Mouse (Mus musculus) layer of hippocampus, postnatal 14 days (tissue): ENCODE data around the gene Nrip2. TPM values are rescaled to one million over a fixed set of nuclear protein-coding genes. Genes with fewer than 3 reads are reported as not detected.
"Not testable (repeated sequence)": the region's sequence is repeated elsewhere in the genome, so short reads cannot be mapped to it uniquely, and the experiment has no call there.

Source experiments
- DNase-seq, 2 experiments: peaks; one replicate each; pipeline ENCODE4 v3.0.0; 2021 to 2022; ENCODE audit warnings: low spot score in 2 of 2, mixed read lengths in 1 of 2
- long read RNA-seq, 2 experiments: library from polyadenylated mRNA; stranded (forward); transcript quantifications; one replicate each; pipeline ENCODE4 v2.0.0; 2021
- total RNA-seq, 2 experiments: library from RNA; stranded (reverse); gene quantifications; 2 replicates each; pipeline ENCODE4 v1.2.3; 2021

Nrip2 gene
- 10 to 100 TPM in 1 of 2 experiments, 1 to 10 TPM in 1; 8.4 to 10.7 TPM for total RNA-seq
- long read RNA-seq, experiment 1, partial matches to known transcripts: 1 of 10 reads
- long read RNA-seq, experiment 1, other reads (novel, unspliced or antisense): 6 of 10 reads
- long read RNA-seq, experiment 2, transcript Nrip2-201 (6 exons, 1,893 nt): major isoform, 5 of 9 reads
- long read RNA-seq, experiment 2, partial matches to known transcripts: 1 of 9 reads
- long read RNA-seq, experiment 2, other reads (novel, unspliced or antisense): 3 of 9 reads

DNA sequence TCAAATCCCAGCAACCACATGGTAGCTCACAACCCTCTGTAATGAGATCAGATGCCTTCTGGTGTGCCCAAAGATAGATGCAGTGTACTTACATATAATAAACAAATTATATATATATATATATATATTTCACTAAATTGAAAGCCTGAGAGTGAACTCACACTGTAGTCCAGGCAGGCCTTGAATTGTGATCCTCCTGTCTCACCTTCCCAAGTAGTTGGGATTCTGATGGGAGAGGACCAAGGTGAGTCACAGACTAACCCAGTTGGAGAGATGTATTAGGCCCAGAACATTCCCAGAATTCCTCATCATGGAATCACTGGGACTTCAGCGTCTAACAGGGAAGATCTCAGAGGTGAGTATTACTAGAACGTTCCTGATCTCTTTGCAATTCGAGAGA, at the start of gene Nrip2:
Gene Nrip2, plus strand, starts transcription at position 301 of the 400 bp plus-strand sequence.
- DNase-seq: no peak

DNA sequence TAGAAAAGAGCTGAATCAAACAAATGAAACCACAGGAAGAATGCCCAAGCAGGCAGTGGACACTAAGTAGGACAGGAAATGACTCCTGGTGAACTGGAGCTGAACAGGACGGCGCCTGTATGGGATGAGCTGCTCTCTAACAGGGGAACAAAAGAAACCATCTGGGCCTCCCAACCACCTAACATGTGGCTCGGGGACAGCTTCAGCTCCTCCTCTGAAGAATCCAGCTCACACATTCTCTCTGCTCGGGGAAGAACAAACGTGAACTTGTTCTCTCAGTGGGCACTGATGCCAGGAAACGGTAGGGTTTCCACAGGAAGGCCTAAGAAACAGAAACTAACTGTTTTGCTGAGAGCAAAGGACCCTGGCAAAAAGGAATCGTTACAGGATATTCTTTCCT, 49.4 kb upstream of the Nrip2 start:
- DNase-seq: peak; percentile 42 to 67

DNA sequence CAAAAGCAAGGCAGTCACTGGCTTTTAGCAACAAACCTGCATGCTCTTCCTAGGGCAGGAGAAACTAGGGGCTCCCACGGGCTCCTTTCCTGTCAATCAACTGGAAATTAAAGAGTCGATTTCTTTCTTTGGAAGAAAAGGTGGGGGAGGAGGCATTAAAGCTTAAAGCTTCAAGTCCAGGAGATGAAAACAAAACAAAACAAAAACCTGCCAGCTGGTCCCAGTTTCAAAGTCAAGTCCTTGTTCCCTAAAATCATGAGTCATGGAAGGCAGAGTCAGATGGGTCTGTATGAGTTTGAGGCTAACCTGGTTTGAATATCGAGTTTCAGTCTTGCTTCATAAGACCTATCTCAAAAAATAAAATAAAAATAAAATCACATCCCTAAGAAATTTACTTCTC, 45.0 kb upstream of the Nrip2 start:
- no peak for DNase-seq

DNA sequence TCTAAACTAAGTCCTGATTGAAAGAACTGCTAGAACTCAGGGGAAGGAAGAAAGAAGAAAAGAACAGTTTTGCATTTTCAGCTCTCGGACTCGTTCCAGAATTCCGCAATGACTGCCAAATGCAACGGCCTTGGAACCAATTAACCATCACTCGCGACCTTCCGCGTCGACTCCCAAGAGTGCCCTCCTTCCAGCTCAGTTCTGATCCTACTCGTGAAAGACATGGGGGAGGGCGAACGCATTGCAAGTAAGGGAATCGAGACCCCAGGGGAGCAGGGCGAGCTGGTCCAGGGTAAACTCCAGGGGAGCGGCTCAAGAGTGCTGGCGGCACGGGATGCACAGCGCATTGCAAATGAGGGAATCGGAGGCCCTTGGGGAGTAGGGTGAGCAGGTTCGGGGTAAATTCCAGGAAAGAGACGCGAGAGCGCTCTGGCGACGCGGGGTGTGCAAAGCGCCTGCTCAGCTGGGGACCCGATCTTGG, 43.9 kb upstream of the Nrip2 start:
- DNase-seq: peak; percentile 63 to 72

DNA sequence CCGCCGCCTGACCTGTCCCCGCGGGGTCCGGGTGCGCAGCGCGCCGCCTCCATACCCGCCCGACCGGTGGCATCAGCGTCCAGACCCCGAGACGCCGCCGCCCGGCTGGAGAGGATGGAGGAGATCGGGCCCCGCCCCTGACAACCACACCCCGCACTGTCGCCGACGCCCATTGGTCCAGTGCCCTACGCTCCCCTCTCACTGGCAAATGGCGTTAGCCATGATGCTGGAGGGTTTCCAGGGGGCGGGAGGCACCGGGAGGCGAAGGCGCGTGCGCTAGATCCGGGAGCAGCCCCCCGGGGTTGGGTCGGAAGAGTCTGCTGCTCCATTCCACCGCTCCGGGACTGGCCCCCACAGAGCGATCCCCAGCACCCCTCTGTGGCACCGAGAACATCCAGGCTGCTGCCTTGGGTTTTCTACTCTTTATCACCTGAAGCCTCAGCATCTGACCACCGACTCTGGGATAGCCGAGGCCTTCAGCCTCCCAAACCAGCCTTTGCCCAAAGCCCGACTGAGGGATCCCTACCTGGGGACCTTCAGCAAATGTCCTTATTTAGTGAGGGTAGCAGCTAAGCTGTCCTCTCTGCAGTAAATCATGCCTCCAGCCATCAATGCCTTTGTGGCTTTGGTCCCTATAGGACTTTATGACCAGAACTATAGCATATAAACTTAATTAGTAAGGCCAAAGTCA, 43.2 kb upstream of the Nrip2 start, which contains the start of gene Tulp3:
Gene Tulp3, minus strand, starts transcription at position 126 of the 691 bp plus-strand sequence.
- peak; percentile 96 to 98 for DNase-seq

DNA sequence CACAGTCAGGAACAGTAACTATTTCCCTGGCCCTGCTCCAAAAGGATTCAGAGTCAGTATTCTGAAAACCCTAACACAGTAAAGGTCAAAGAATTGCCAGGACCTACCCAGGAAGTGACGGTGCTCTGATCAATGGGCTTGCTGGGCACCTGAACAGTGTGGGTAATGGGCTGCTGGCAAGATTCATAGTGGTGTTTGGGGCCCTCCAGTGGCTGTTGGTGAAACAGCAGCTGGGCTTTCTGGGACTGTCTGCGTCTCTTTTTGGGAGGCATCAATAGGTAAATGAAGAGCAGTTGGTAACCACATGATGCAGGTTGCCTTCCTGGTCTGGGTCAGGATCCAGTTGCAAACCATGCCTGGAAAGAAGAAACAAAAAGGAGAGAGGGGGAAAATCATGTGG, 40.1 kb upstream of the Nrip2 start:
- peak; percentile 74 to 78 for DNase-seq

DNA sequence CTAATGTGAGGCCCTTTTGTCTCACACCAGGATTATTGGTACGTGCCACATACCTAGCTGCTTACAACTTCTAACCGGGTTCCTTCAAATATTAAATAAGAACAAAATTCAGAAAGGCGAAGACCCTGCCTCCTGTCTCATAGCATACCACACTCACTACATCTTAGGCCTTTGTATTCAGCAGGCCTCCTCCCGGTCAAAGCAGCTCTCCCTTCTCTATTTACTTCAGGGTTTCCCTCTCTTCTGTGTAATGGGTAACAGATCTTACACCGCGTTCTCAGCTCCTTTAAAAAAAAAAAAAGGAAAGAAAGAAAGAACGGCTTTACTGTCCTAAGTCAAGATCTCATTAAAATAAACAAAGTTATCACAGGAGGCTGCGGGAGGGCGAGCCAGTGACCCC, 37.2 kb upstream of the Nrip2 start:
- DNase-seq: no peak

DNA sequence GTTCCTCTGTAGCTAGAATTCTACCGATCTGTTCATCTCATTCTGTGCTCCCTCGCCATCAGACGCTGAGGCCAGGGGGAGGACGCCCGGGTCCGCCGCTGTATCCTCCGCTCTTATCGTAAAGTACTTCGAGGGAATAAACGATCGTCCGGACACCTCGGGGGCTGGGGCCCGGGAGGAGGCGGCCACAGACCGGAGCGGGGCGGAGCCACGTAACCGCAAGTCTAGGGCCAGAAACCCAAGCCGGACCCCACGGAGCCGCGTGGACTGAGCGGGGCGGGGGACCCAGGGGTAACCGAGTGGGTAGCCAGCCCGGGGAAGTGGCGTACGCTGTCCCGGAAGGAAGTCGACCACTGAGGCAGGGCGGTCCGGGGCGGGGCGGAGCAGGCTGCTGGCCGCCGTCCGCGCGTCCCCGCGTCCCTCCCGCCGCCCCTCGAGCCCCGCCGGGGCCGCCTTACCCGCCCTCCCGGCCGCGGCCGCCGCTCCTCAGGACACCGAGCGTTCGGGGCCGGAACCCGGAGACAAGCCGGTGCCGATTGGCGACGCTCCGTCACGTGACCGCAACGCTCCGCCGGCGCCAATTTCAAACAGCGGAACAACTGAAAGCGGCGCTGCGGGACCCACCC, 36.6 kb upstream of the Nrip2 start, which contains the start of the genes Rhno1 and Foxm1:
Gene Rhno1, minus strand, starts transcription at position 531 of the 626 bp plus-strand sequence.
Gene Foxm1, plus strand, starts transcription at position 587 of the 626 bp plus-strand sequence.
- DNase-seq: peak; percentile 78 to 83

DNA sequence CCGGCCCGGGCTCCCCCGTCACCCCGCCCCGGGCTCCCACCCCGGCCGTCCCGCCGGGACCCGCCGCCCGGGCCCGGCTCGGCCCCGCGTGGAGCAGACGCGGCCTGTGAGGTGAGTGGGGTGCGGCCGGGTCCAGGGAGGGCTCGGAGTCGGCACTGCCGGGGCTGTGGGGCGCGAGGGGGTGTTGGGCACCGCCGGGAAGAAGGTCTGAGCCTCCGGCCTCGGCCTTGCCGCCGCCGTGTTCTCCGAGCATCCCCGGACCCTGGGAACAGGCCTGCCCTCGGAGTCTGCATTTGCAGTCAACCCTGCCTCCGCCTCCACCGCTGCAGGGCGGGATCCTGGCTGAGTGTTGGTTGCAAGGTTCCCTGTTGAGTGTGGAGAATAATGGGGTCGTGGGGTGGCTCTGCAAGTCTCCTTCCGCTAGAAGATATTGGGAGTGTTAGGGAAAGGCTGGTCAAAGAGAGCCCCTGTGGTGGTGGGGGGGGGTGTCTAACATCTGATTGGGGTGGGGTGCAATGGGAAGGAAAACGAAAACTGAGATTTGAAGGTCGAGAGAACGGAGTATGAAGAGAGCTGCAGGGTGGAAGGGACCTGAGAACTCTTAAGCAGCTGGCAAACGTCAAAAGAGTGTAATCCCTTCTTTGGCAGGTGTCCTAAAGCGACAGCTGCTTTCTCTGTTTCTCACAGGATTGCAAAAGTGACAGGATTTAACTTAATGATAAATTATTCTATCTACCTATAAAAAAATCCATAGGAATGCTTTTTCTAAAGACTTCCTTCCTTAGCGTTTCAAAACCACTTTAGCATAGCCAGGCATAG, 35.9 kb upstream of the Nrip2 start:
- DNase-seq: no peak

DNA sequence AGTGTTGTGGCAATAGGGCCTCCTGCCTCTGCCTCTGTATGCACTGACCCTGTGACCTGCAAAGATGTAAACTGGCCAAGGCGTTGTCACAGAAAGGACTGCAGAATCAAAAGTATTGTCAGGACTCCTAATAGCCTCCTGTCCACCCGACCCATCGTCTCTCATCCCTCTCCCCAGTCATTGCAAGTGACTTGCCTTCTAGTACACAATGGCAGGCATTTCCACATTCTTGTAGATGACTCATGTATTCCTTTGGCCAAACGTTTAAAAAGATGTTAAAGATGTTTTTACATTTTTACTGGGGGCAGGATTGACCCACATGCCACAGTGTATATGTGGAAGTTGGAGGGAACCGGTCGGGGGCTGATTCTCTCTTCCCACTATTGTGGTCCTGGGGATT, 34.4 kb upstream of the Nrip2 start:
- no peak for DNase-seq

DNA sequence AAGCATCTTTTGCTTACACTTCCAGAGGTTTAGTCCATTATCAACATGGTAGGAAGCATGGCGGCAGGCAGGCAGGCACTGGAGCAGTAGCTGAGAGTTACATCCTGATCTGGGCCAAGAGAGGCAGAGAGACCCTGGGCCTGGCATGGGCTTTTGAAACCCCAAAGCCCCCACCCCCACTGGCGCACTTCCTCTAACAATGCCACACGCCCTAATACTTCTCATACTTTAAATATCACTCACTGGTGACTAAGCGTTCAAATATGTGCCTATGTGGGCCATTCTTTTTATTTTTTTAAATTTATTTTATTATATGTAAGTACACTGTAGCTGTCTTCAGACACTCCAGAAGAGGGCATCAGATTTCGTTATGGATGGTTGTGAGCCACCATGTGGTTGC, 32.6 kb upstream of the Nrip2 start:
- no peak for DNase-seq

DNA sequence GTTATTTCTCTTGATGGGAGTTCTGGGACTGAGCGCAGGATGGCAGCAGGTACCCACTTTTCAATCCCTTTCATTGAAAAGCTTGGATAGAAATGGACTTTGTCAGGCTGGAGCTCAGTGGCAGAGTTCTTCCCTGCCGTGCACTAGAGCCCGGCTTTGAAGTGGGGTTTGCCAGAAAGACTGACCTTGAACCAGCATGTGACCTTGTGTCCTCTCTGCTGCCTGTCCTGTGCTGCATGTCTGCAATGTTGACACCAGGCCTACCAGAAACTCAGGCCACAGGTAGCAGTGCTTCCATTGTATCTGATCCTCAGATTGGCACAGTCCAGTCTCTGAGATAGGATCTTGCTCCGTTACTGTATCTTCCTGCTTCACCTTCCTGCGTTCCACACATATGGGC, 29.1 kb upstream of the Nrip2 start:
- DNase-seq: no peak

DNA sequence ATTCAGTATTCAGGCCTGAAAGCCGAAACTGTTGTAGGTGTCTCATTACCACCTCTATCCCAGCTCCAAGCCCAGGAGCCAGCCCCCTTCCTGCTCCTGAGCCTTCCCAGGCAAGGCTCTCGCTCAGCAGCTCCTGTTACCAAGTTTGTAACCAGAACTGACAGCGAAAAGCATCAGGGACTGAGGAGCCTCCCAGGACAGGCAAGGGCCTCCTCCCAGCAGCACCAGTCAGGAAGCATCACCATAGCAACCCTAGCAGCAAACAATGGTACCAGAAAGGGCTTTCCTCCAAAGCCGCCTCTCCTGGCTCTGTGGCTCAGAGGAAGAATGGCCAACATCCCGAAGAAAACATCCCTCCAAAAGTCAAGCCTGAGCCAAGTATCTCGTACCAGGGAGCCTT, 23.9 kb upstream of the Nrip2 start, which contains the start of the genes Tex52 and Gm44596:
Gene Tex52, plus strand, starts transcription at position 265 of the 400 bp plus-strand sequence.
Gene Gm44596, plus strand, starts transcription at position 312 of the 400 bp plus-strand sequence.
- DNase-seq: no peak

DNA sequence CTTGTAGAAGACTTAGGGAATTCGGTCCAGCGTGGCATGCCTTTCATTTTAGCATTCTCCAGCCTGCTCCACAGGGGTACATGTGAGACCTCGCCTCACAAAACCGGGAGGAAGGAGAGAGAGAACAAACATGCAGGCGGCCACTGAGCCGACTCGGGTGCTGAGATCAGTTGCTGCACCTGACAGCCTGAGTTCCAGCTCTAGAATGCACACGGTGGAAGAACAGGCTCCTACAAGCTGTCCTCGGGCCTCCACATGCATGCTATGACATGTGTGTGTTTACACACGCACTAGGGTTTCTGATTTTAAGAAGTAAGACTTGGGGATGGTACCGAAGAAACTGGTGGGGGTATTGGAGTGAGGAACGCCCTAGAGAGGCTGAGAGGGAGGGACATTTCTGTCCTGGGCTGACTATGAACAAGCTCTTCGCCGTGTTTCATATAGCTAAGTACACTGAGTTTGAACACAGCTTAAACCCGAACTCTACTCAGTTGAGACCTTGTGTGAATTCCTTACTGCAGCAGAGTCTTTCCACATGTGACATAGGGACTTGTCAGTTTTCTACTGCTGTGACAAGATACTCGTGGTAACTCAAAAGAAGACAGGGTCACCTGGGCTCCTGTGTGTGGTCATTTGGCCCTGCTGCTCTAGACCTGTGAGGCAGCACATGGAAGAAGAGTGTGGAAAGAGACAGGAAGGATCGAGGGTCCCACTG, 22.6 kb upstream of the Nrip2 start:
- DNase-seq: no peak

DNA sequence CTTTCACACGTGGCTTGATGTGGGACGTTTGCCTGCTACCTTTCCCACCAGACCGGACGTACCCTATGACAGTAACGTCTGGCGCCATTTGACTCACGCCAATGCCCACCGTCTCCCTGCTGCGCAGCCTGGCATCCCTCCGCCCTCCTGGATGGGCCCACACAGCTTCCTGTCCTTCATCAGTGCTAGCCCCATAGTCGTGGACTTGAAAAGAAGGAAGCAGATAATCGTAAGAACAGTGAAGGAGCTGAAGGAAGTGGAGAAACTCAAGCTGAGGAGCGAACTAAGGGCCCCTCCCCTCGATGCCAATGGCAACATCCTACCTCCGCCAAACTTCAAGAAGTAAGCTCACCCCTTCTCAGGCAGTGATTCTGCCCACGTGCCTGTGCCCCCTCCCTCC, 19.5 kb upstream of the Nrip2 start:
- no peak for DNase-seq

DNA sequence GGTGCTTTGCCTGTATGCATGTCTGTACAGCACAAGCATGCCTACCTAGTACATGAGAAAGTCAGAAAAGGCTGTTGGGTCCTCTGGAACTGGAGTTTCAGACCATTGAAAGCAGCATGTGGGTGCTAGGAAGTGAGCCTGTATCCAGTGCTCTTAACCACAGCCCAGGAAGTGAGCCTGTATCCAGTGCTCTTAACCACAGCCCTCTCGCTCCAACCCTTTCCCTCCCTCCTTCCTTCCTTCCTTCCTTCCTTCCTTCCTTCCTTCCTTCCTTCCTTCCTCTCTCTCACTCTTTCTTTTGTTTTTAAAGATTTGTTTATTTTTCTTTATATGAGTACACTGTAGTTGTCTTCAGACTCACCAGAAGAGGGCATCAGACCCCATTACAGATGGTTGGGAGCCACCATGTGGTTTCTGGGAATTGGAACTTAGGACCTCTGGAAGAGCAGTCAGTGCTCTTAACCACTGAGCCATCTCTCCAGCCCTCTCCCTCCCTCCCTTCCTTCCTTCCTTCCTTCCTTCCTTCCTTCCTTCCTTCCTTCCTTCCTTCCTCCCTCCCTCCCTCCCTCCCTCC, 18.4 kb upstream of the Nrip2 start:
- not testable (repeated sequence) for DNase-seq

DNA sequence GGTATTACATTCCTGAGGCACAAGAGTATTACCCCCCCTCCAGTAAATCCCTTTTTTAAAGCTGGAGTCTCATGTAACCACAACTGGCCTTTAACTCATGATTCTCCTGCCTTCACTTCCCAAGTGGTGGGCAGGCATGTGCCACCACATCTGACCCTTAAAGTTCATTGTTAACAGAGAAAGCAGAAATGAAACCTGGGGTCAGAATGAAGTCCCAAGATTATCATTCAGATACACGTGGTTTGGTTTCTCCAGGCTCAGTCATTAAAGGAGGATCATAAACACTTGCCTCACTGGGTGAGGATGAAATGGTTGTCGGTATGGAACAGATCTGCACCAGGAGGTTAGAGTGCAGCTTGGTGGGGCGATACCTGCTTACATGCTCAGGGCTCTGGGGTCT, 17.8 kb upstream of the Nrip2 start:
- DNase-seq: no peak

DNA sequence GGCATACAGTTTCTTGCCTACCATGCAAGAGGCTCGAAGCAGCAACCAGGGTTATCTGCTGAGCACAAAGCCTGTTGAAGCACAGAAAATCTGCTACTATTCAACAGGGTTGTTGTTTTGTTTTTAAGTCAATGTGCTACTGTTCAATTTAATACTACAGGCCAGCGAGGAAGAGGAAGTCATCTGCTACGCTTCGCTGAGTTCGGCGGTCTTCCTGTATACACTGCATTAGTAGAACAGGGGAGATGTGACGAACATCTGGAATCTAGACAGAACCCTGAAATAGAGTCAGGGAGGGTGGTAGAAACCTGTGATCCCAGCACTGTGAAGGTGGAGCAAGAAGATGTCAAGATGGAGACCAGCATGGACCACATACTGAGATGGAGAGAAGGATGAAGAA, 15.3 kb upstream of the Nrip2 start:
- no peak for DNase-seq

DNA sequence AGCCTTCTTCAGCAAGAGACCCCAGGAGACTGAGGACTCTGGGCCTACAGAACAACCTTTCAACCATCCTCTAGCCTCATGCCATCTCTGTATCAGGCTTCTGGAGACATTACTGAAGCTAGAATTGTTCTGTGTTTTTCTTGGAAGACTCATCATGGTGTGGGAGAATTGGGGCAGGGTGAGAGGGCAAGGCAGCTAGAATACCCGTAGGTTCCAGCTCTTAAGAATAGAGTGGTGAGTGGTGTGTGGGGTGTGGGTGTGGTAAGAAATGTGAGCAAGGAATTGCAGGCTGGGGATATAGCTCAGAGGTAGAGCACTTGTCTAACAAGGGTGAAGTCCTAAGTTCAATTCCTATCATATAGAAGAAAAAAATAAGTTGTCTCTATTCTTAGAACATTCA, 14.1 kb upstream of the Nrip2 start:
- DNase-seq: no peak

DNA sequence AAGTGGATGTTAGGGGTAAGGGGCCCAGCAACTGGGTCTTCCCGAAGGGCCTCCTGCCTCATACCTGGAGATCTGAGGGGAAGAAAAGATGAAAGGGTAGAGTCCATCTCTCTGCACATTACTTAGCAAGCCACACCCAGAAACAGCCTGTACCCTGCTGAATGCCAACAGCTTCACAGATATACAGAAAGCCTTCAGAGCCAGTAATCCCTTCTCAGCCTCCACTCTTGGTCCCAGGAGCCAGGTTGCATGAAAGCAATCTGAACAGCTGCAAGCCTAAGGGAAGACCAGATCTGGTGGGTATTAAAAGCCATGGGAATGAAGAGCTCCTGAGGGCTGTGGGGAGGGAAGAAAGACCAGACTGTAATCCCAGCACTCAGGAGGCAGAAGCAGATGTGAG, 9.9 kb upstream of the Nrip2 start:
- DNase-seq: no peak
